Mouse (Mus musculus) neural tube, embryonic 12.5 days (tissue): ENCODE data around the gene Lrrc75b. TPM values are rescaled to one million over a fixed set of nuclear protein-coding genes. Genes with fewer than 3 reads are reported as not detected.

Source experiments
- ATAC-seq: fragments of 200-750 bp; cut with Nextera tagmentation; 2 replicates; pipeline ENCODE4 v1.8.0; 2017; ENCODE audit warnings: low read depth, mild to moderate bottlenecking, moderate TSS enrichment, moderate library complexity; ENCODE audit not compliant: low FRiP score
- H3K27ac ChIP-seq: fragments of 300-500 bp; sonication (generic); 2 replicates; pipeline ENCODE4 v1.5.1; 2016
- H3K27me3 ChIP-seq: fragments of 300-500 bp; sonication (generic); replicated peaks from 2 replicates; pipeline ENCODE4 v1.6.1; 2016; ENCODE audit warnings: mild to moderate bottlenecking
- H3K36me3 ChIP-seq: fragments of 300-500 bp; sonication (generic); 2 replicates; pipeline ENCODE4 v1.6.1; 2016; ENCODE audit warnings: mild to moderate bottlenecking
- H3K4me1 ChIP-seq: fragments of 300-500 bp; sonication (generic); 2 replicates; pipeline ENCODE4 v1.6.1; 2016
- H3K4me2 ChIP-seq: fragments of 300-500 bp; sonication (generic); replicated peaks from 2 replicates; pipeline ENCODE4 v1.6.1; 2016; ENCODE audit warnings: mild to moderate bottlenecking
- H3K4me3 ChIP-seq: fragments of 300-500 bp; sonication (generic); 2 replicates; pipeline ENCODE4 v1.5.1; 2016
- H3K9ac ChIP-seq: fragments of 300-500 bp; sonication (generic); 2 replicates; pipeline ENCODE4 v1.6.1; 2016; ENCODE audit warnings: mild to moderate bottlenecking
- H3K9me3 ChIP-seq: fragments of 300-500 bp; sonication (generic); 2 replicates; pipeline ENCODE4 v1.6.1; 2016; ENCODE audit warnings: mild to moderate bottlenecking
- WGBS: fragments of 180-500 bp; shearing (Covaris S2); methylation state at CpG from one replicate; pipeline ENCODE4 v1.1.7; 2016; 5-methylcytosine and 5-hydroxymethylcytosine counted together
- polyA plus RNA-seq: library from polyadenylated mRNA; unstranded; fragments of >200 nt; fragmentation: Nextera tagmentation; extraction: Ambion mirVana; gene quantifications from 2 replicates; pipeline ENCODE4 v1.2.1, GENCODE M21; 2016

Gene Lrrc75b
- polyA plus RNA-seq, 1 experiment from 2014 or later = 16.7 TPM

DNA sequence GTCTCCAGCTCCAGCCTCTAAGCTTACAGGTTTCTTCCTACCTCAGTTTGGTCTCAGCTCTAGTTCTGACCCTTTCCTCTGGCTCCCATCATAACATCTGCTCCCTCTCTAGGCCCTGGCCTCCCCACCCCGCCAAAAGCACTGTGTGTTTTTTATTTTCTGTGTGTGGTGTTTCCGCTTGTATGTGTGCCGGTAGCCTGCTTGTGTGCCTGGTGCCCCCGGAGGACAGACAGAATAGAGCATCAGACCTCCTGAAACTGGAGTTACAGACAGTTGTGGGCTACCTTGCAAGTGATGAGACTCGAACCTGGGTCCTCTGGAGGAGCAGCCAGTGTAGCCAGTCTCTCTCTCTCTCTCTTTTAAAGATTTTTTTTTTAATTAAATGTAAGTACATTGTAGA lies 6.2 kb upstream of the Lrrc75b start:
- Histone ChIP-seq H3K9me3 (no peaks in the 10 kb centered on the region), H3K4me3 (no peak overlapping the region), H3K27ac (no peak overlapping the region), H3K4me1 (no peaks in the 10 kb centered on the region), H3K9ac (no peak overlapping the region), H3K36me3 (no peaks in the 10 kb centered on the region), H3K4me2 (no peak overlapping the region), H3K27me3 (peaks cover 29% of the 10 kb centered on the region; the same call in 1 of the 2 replicates)
- no peak for ATAC-seq
- 83% methylated on average over 5 of the region's 5 CpGs for WGBS

DNA sequence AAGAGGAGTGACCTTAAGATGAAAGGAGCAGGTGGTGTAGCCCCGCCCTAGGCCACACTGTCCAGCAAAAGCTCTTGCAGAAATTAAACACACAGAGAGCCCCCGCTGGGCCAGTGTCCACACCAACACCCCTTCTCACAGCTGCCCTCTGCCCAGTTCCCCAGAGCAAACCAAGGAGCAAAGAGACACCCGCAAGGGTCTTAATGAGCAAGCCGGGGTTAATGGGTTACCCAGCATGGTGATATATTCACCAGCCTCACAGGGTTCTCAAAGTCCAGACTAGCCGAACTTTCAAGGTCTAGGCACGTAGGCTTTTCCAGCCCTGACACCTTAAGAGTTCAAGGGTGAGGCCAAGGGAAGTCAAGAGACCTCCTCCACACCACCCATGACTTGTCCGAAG lies 5.8 kb upstream of the Lrrc75b start:
- H3K9me3 ChIP-seq = no peaks in the 10 kb centered on the region
- H3K4me1 ChIP-seq = no peaks in the 10 kb centered on the region
- H3K4me3 ChIP-seq = no peak overlapping the region
- peaks cover 32% of the 10 kb centered on the region; the same call in 1 of the 2 replicates for H3K27me3 ChIP-seq
- no peaks in the 10 kb centered on the region for H3K36me3 ChIP-seq
- no peak overlapping the region for H3K4me2 ChIP-seq
- WGBS = 79% methylated on average over 7 of the region's 7 CpGs
- ATAC-seq = no peak
- no peak overlapping the region for H3K27ac ChIP-seq
- no peak overlapping the region for H3K9ac ChIP-seq

DNA sequence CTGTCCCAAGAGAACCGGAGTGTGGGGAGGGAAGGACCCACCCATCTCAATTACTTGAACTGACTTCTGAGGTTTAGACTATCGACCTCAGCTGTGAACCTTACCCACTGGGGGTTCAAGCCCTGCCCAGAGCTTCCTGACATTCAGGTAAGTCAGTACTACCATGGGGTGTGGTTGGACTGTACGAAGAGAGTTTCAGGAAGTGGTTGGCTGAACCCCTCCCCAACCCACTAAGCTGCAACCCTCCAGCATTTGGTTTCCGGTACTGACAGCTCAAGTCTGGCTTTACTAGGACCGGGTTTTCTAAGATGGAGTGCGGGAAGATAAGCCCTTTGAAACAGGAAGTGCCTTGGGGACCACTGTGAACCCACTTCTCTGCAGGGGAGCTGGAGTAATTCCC lies 5.3 kb upstream of the Lrrc75b start:
- Histone ChIP-seq H3K9ac (no peak overlapping the region), H3K27ac (no peak overlapping the region), H3K27me3 (peaks cover 37% of the 10 kb centered on the region), H3K4me3 (no peak overlapping the region), H3K4me1 (0 out of 2 replicates have a peak, but pooled peaks cover 4% of the 10 kb centered on the region), H3K4me2 (no peak overlapping the region), H3K36me3 (no peaks in the 10 kb centered on the region), H3K9me3 (no peaks in the 10 kb centered on the region)
- no peak for ATAC-seq
- 74% methylated on average over 6 of the region's 6 CpGs for WGBS

DNA sequence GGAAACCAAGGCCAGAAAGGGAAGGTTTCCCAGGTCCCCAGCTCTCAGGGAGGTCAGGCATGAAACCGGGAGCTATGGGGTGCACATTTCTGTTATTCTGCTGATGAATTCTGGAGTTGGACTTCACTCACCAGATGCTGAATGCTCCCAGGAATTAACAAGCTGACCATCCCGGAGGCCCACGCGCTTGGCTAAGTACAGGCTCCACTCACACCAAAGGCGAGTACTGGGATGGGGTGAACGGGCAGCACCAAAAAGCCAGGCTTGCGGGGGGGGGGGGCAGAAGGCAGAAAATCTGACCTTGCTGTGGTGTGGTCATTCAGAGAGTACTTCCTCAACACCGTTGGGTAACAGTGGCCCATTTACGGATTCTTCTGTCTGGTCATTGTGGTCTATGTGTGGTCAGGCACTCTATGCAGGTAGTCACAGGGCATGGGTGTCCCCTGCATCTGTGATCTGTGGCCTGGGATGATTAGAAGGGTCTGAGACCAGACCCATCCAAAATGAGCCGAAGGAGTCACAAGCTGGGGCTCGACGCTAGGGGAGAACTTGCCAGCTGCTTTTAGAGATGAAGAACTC lies 4.6 kb upstream of the Lrrc75b start:
- Histone ChIP-seq H3K4me1 (peaks cover 10% of the 10 kb centered on the region; the same call in 1 of the 2 replicates), H3K4me2 (no peak overlapping the region), H3K9me3 (no peaks in the 10 kb centered on the region), H3K27me3 (peaks cover 42% of the 10 kb centered on the region), H3K9ac (no peak overlapping the region), H3K36me3 (no peaks in the 10 kb centered on the region), H3K27ac (no peak overlapping the region), H3K4me3 (no peak overlapping the region)
- no peak for ATAC-seq
- WGBS = 88% methylated on average over 12 of the region's 12 CpGs

DNA sequence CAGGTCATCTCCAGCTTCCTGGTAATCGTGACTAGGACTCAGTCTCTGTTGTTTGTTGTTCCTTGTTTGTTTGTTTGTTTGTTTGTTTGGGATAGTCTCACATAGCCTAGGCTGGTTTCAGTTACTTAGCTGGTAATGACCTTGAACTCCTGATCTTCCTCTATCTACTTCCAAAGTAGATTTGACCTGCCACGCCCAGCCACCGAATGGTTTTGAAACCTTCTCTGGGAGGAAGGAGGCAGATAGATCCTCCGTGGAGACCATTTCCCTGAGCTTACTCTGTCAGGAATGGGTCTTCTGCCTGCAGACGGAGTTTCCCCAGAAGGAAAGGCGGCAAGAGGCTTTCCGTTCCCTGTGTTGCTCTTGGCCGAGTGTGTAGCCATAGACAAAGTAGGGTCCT lies 2.5 kb upstream of the Lrrc75b start:
- Histone ChIP-seq H3K9me3 (no peaks in the 10 kb centered on the region), H3K4me1 (peaks cover 28% of the 10 kb centered on the region), H3K36me3 (no peaks in the 10 kb centered on the region), H3K4me3 (no peak overlapping the region), H3K27ac (no peak overlapping the region), H3K9ac (no peak overlapping the region), H3K27me3 (peaks cover 39% of the 10 kb centered on the region), H3K4me2 (no peak overlapping the region)
- 85% methylated on average over 8 of the region's 8 CpGs for WGBS
- no peak for ATAC-seq

DNA sequence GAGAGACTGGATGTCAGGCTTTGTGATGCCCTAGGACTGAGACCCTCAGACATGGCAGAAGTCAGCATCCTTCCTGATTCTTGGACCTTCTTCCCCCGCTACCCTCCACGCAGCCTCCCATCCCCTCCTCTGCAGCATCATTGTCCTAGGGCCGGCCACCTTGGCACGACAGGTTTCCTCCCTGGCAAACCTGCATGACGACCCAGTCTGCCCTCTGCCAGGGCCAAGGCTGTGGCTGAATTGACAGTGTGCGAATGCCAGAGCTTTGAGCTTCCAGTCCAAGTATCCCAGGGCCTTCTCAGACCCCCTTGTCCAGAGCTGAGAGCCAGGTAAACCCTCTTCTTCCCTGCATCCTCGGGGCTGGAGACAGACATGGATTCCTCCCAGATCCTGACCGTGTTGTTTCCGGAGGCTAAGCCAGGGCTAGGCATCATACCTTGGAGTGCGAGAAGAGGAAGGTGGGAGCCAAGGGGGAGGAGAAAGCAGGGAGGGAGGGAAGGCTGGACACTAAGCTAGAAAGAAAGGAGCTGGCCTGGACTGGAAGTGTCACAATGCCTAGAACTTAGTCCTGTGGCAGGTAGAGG lies 1.0 kb upstream of the Lrrc75b start, which contains the start of gene Ggt1:
Ggt1 (plus strand) TSS at position 534 of the 584 bp plus-strand sequence.
- 57% methylated on average over 10 of the region's 10 CpGs for WGBS
- Histone ChIP-seq H3K4me2 (peak within 1 kb of the TSS; percentile 96), H3K4me3 (peak within 1 kb of the TSS; percentile 61), H3K9me3 (no peaks in the 10 kb centered on the region), H3K27ac (no peak within 1 kb of the TSS), H3K27me3 (peaks cover 39% of the 10 kb centered on the region), H3K9ac (peak within 1 kb of the TSS; percentile 85), H3K4me1 (peaks cover 42% of the 10 kb centered on the region), H3K36me3 (peaks cover 4% of the 10 kb centered on the region; the same call in 1 of the 2 replicates)
- ATAC-seq = no peak

DNA sequence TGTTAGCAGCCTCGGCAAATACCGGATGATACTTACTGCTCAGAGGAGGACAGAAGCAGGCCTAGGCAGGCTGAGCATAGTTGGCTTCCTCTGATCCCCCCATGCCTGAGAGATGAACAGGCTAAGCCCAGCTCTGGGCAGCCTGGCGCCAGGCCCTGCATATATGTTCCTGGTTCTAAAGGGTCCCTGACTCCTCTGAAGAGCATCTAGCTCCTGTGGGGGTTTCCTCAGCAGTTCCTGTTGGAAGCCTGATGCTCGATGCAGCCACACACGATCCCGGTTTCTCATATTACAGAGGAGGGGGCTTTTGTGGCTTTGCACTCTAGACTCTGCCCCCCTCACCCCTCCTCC lies 394 bp upstream of the Lrrc75b start:
- Histone ChIP-seq H3K9me3 (no peaks in the 10 kb centered on the region), H3K27ac (no peak overlapping the region), H3K36me3 (peaks cover 10% of the 10 kb centered on the region; the same call in 1 of the 2 replicates), H3K4me3 (peak overlapping the region; percentile 61), H3K9ac (peak overlapping the region; percentile 85), H3K4me2 (peak overlapping the region; percentile 96), H3K4me1 (peaks cover 49% of the 10 kb centered on the region), H3K27me3 (peaks cover 39% of the 10 kb centered on the region)
- WGBS = 11% methylated on average over 6 of the region's 6 CpGs
- ATAC-seq = peak; percentile 8; the same call in 1 of the 2 replicates

DNA sequence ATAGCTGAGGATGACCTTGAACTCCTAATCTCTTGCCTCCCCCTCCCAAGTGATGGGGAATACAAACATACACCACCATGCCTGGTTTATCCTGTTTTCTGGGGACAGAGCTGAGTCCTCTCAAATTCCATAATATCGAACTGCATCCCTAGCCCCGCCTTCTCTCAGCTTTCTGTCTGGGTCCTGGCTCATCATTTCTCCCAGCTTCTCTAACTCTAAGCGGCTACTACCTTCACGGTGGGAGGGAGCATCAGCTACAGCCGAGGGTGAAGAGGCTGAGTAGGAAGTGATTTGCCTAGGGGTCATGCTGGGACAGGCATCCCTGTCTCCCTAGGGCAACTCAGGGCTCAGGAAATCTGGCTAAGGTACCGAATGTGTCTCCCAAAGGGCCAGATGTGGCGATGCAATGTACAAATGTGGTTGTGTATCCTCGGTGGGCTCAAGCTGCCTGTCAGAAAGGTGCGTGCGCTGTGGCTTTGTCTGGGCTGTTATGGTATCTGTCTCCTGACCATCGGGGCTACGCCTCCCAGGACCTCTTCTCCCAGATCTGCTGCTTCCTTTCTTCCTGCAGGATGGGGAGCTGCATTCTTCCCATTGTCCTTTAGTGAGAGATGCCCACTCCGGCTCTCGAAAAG lies 972 bp downstream of the Lrrc75b start:
- Histone ChIP-seq H3K36me3 (peaks cover 12% of the 10 kb centered on the region; the same call in 1 of the 2 replicates), H3K4me1 (peaks cover 51% of the 10 kb centered on the region)
- ATAC-seq = peak; percentile 15

DNA sequence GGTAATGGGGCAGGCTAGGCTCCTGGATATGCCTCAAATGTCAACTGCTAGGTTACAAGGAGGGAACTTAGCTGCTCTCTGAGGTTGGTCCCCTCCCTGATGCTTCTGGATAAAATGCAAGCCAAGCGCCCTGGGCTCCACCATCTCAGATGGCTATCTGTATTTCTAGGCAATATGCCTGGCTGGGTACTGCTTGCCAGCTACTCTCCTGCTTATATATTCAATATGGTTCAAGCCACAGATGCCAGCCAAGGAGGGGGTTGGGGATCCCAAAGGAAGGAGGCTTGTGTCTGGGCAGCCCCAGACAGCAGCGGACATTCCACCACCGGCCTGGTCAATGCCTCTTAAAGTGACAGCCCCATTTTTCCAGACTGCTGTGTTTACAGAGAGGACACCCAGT lies 1.6 kb downstream of the Lrrc75b start:
- WGBS = 31% methylated on average over 3 of the region's 3 CpGs
- Histone ChIP-seq H3K4me3 (peak overlapping the region; percentile 61), H3K9me3 (no peaks in the 10 kb centered on the region), H3K36me3 (peaks cover 17% of the 10 kb centered on the region), H3K4me1 (peaks cover 51% of the 10 kb centered on the region), H3K27ac (no peak overlapping the region), H3K4me2 (peak overlapping the region; percentile 96), H3K9ac (peak overlapping the region; percentile 85), H3K27me3 (peaks cover 29% of the 10 kb centered on the region)
- no peak for ATAC-seq

More for the DNA sequence above, 972 bp downstream of the Lrrc75b start:
- Histone ChIP-seq H3K4me3 (peak overlapping the region; percentile 61), H3K4me2 (peak overlapping the region; percentile 96), H3K27ac (peak overlapping the region; percentile 82), H3K9ac (peak overlapping the region; percentile 85), H3K27me3 (peaks cover 36% of the 10 kb centered on the region), H3K9me3 (no peaks in the 10 kb centered on the region)
- 3% methylated on average over 14 of the region's 14 CpGs for WGBS

DNA sequence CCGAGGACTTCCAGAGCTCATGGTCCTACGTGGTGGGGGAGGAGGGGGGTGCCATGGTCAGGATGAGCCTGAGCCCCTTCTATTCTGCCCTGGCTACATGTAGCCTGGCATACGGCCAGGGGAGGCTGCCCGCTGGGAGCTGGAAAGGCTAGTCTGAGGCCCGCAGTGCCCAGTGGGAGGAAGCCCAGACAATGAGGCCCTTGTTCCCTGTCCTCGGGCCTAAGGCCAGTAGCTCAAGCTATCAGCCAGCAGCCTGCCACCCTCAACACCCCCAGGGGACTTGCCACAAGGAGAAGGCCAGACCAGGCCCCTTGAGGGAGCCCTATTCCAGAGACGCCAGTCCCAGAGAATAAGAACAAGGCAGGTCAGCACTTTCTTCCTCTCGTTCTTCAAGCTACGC lies 4.1 kb downstream of the Lrrc75b start:
- Histone ChIP-seq H3K36me3 (peaks cover 19% of the 10 kb centered on the region), H3K27ac (peak overlapping the region; percentile 53), H3K4me1 (peaks cover 51% of the 10 kb centered on the region), H3K4me2 (peak overlapping the region; percentile 2; the same call in 1 of the 2 replicates), H3K4me3 (no peak overlapping the region), H3K27me3 (peaks cover 11% of the 10 kb centered on the region), H3K9ac (no peak overlapping the region), H3K9me3 (no peaks in the 10 kb centered on the region)
- 29% methylated on average over 9 of the region's 9 CpGs for WGBS
- peak; percentile 51 for ATAC-seq

DNA sequence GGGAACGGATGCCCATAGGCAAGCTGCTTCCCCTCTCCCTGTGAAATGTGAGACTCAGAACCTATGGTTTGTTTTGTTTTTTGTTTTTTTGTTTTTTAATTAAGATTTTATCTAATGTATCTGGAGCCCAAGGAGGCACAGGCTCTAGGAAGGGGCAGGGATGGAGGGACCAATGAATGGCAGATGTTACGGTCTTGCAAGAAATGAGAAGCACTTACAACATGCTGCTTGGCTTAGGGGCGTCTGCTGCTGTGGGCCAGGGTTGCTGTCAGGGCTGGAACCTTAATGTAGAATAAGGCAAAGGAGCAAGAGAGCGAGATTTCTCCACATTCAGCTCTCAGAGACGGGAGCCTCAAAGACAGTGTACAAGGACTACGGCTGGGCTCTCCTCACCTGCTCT lies 4.6 kb downstream of the Lrrc75b start:
- peaks cover 19% of the 10 kb centered on the region for H3K36me3 ChIP-seq
- H3K9ac ChIP-seq = no peak overlapping the region
- 0 out of 2 replicates have a peak, but pooled peaks have one; percentile 0 for ATAC-seq
- H3K27ac ChIP-seq = no peak overlapping the region
- no peaks in the 10 kb centered on the region for H3K9me3 ChIP-seq
- H3K27me3 ChIP-seq = peaks cover 7% of the 10 kb centered on the region
- peaks cover 49% of the 10 kb centered on the region for H3K4me1 ChIP-seq
- H3K4me3 ChIP-seq = no peak overlapping the region
- H3K4me2 ChIP-seq = peak overlapping the region; percentile 2; the same call in 1 of the 2 replicates
- 78% methylated on average over 6 of the region's 6 CpGs for WGBS

DNA sequence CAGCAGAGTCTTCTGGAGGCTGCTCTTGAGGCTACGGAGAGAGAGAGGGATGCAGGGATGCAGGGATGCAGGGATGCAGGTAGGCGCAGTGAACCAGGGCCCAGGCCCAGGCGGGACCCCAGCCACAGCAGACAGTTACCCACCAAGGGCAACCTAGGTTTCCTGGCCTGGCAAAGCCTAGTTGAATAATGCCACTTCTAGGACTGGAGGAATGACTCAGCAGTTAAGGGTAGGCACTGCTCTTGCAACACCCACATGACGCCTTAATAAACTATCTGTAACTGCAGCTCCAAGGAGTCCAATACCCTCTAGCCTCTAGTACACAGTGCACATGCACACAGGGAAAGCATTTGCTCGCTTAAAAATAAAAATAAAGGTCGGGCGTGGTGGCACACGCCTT lies 6.0 kb downstream of the Lrrc75b start:
- no peak overlapping the region for H3K4me3 ChIP-seq
- no peak overlapping the region for H3K9ac ChIP-seq
- no peak overlapping the region for H3K27ac ChIP-seq
- no peak overlapping the region for H3K4me2 ChIP-seq
- H3K27me3 ChIP-seq = no peaks in the 10 kb centered on the region; the same call in none of the 2 replicates
- H3K9me3 ChIP-seq = no peaks in the 10 kb centered on the region
- peaks cover 19% of the 10 kb centered on the region for H3K36me3 ChIP-seq
- no peak for ATAC-seq
- H3K4me1 ChIP-seq = peaks cover 36% of the 10 kb centered on the region
- 91% methylated on average over 8 of the region's 8 CpGs for WGBS
